Mouse (Mus musculus) neural tube, embryonic 11.5 days (tissue): ENCODE measurements at regions not wholly inside any gene's neighbourhood (a gene's known extent, or its start where the extent isn't known, plus 50 kb on each side); places are given as distances from the start of the nearest gene placed in this dataset.
A peak's percentile ranks its signal among the peaks of the same experiment; 100 is the strongest.

Source experiments
- ATAC-seq: fragments of 200-750 bp; cut with Nextera tagmentation; 2 replicates; pipeline ENCODE4 v1.8.0; 2017; ENCODE audit warnings: moderate number of reproducible peaks, mild to moderate bottlenecking, moderate TSS enrichment, moderate library complexity; ENCODE audit not compliant: insufficient read depth, low FRiP score, low TSS enrichment
- DNase-seq: peaks from one replicate; pipeline ENCODE4 v3.0.0-alpha.2; 2015; ENCODE audit warnings: low spot score
- H3K27ac ChIP-seq: fragments of 300-500 bp; sonication (generic); 2 replicates; pipeline ENCODE4 v1.5.1; 2014; ENCODE audit warnings: low read depth, mild to moderate bottlenecking, low read length
- H3K27me3 ChIP-seq: fragments of 300-500 bp; sonication (generic); 2 replicates; pipeline ENCODE4 v1.6.1; 2014; ENCODE audit warnings: mild to moderate bottlenecking, low read length, mixed read lengths; ENCODE audit not compliant: control insufficient read depth, insufficient read depth
- H3K36me3 ChIP-seq: fragments of 300-500 bp; sonication (generic); 2 replicates; pipeline ENCODE4 v1.6.1; 2014; ENCODE audit warnings: mild to moderate bottlenecking, low read length, moderate library complexity, mixed read lengths; ENCODE audit not compliant: control insufficient read depth, insufficient read depth
- H3K4me1 ChIP-seq: fragments of 300-500 bp; sonication (generic); 2 replicates; pipeline ENCODE4 v1.6.1; 2014; ENCODE audit warnings: low read length, mixed read lengths; ENCODE audit not compliant: control insufficient read depth, insufficient read depth
- H3K4me2 ChIP-seq: fragments of 300-500 bp; sonication (generic); 2 replicates; pipeline ENCODE4 v1.6.1; 2014; ENCODE audit warnings: low read depth, mild to moderate bottlenecking, moderate library complexity
- H3K4me3 ChIP-seq: fragments of 300-500 bp; sonication (generic); 2 replicates; pipeline ENCODE4 v1.5.1; 2014; ENCODE audit warnings: low read depth, low read length
- H3K9ac ChIP-seq: fragments of 300-500 bp; sonication (generic); 2 replicates; pipeline ENCODE4 v1.6.1; 2014; ENCODE audit warnings: mild to moderate bottlenecking, low read length
- H3K9me3 ChIP-seq: fragments of 300-500 bp; sonication (generic); 2 replicates; pipeline ENCODE4 v1.6.1; 2016; ENCODE audit warnings: low read length; ENCODE audit not compliant: control insufficient read depth
- WGBS: fragments of 180-500 bp; shearing (Covaris S2); extraction: QIAGEN DNeasy Blood & Tissue Kit; methylation state at CpG from one replicate; pipeline ENCODE4 v1.1.7; 2014; 5-methylcytosine and 5-hydroxymethylcytosine counted together

- no peak overlapping the region for H3K4me3 ChIP-seq
- ATAC-seq (no peak), DNase-seq (no peak)
- no peak overlapping the region for H3K4me2 ChIP-seq
- H3K4me1 ChIP-seq: no peaks in the 10 kb centered on the region
- no peaks in the 10 kb centered on the region for H3K9me3 ChIP-seq
- no peak overlapping the region for H3K27ac ChIP-seq
- no peaks in the 10 kb centered on the region for H3K27me3 ChIP-seq
- WGBS: 83% methylated on average over 3 of the region's 3 CpGs
- no peaks in the 10 kb centered on the region for H3K36me3 ChIP-seq
- H3K9ac ChIP-seq: no peak overlapping the region
Observed at GRCm38 (mm10) chr1:137669849-137670248, 505.7 kb downstream of the Ptprc start.

DNA sequence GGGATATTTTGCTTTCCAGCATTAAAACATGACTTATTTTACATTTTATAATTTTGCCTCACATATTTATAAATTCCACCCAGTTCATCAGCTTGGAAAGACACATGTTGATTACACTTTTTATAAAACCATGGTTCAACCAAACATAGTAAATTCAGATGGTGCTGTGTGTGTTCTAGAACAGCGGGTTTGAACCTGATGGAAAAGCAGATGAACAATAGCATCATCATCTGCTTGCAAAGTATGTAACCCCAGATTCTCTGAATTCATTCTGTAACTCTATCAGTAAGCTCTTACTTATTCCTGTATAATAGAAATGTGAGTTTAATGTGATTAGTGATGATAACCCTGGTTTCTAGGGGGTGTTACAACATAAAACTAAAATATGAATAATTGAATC lies 517.4 kb downstream of the Ptprc start:
- Histone ChIP-seq H3K4me2 (no peak overlapping the region), H3K9ac (no peak overlapping the region), H3K36me3 (no peaks in the 10 kb centered on the region), H3K27ac (no peak overlapping the region), H3K4me3 (no peak overlapping the region), H3K4me1 (no peaks in the 10 kb centered on the region; the same call in 1 of the 2 replicates), H3K9me3 (no peaks in the 10 kb centered on the region), H3K27me3 (no peaks in the 10 kb centered on the region)
- DNase-seq: no peak
- ATAC-seq: no peak
- 88% methylated on average over 1 of the region's 1 CpGs for WGBS

DNA sequence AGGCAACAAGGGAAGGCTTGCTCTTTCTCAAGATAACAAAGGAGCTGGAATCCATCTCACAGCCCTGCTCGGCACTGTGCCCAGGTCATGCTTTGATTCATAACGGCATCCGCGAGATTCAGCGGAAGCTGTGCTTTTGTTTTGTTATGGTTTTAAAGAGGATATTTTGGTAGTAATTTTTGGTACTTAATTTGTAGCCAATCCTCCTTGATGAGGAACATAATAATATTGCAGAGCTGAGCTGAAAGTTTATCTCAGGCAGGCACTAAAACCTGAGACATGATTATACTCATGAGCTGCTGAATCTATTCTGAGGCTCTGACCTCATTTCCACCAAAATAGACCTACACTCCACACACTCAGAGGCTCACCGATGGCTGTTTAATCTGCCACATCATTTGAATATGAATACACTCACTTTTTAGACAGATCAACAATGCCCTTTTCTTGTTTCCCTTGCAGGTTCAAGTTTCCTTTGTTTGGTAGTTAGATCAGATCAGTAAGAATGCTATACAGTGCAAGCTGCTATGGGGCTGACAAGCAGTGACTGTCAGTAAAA lies 518.5 kb downstream of the Ptprc start:
- H3K4me2 ChIP-seq: peak overlapping the region; percentile 5; the same call in 1 of the 2 replicates
- no peak overlapping the region for H3K4me3 ChIP-seq
- H3K27ac ChIP-seq: peak overlapping the region; percentile 9; the same call in 1 of the 2 replicates
- H3K9ac ChIP-seq: 0 out of 2 replicates have a peak overlapping the region, but pooled peaks have one; percentile 1
- no peaks in the 10 kb centered on the region for H3K36me3 ChIP-seq
- whole genome bisulfite sequencing: 32% methylated on average over 6 of the region's 6 CpGs
- ATAC-seq (peak; percentile 80), DNase-seq (peak; percentile 44)
- no peaks in the 10 kb centered on the region; the same call in 1 of the 2 replicates for H3K4me1 ChIP-seq
- no peaks in the 10 kb centered on the region for H3K9me3 ChIP-seq
- H3K27me3 ChIP-seq: no peaks in the 10 kb centered on the region

- Histone ChIP-seq H3K4me3 (no peak overlapping the region), H3K36me3 (no peaks in the 10 kb centered on the region), H3K4me1 (no peaks in the 10 kb centered on the region; the same call in 1 of the 2 replicates), H3K9me3 (no peaks in the 10 kb centered on the region), H3K27ac (no peak overlapping the region), H3K27me3 (no peaks in the 10 kb centered on the region), H3K4me2 (no peak overlapping the region), H3K9ac (no peak overlapping the region)
- no peak for DNase-seq
- no peak for ATAC-seq
- WGBS: 68% methylated on average over 4 of the region's 4 CpGs
Observed at GRCm38 (mm10) chr1:137654171-137654570, 521.3 kb downstream of the Ptprc start.

DNA sequence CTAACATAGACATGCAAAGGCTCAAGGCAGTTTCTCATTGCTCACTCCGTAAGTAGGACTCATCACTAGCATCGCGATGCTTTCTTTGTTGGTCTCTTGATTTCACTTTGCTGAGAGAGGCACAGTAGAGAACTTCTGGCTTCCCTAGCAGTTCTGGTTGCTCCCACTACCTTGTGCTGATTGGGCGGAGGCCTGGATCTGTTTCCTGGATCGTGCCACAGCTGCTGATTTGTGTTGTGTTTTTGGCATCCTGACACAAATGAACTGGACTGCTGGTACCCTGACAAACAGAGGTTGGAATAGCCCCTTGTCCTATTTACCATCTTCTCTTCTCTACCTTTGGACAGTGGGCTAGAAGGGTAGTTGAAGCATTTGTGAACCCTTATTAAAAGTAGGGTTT lies 522.0 kb downstream of the Ptprc start:
- Histone ChIP-seq H3K4me3 (no peak overlapping the region), H3K9me3 (no peaks in the 10 kb centered on the region), H3K4me1 (no peaks in the 10 kb centered on the region; the same call in 1 of the 2 replicates)

GRCm38 (mm10) chr1:137650629-137651028 lies 524.9 kb downstream of the Ptprc start:
- H3K27ac ChIP-seq: no peak overlapping the region
- ATAC-seq (no peak), DNase-seq (no peak)
- no peak overlapping the region for H3K9ac ChIP-seq
- H3K9me3 ChIP-seq: no peaks in the 10 kb centered on the region
- H3K36me3 ChIP-seq: no peaks in the 10 kb centered on the region
- no peaks in the 10 kb centered on the region for H3K4me1 ChIP-seq
- H3K4me2 ChIP-seq: no peak overlapping the region
- no peak overlapping the region for H3K4me3 ChIP-seq
- no peaks in the 10 kb centered on the region for H3K27me3 ChIP-seq
- WGBS: 58% methylated on average over 3 of the region's 3 CpGs

More for the DNA sequence above, 522.0 kb downstream of the Ptprc start:
- H3K4me2 ChIP-seq: no peak overlapping the region
- ATAC-seq (no peak), DNase-seq (no peak)
- H3K36me3 ChIP-seq: no peaks in the 10 kb centered on the region
- no peak overlapping the region for H3K27ac ChIP-seq
- H3K9ac ChIP-seq: no peak overlapping the region
- WGBS: 87% methylated on average over 5 of the region's 5 CpGs
- no peaks in the 10 kb centered on the region for H3K27me3 ChIP-seq

GRCm38 (mm10) chr1:137650082-137650481 lies 525.4 kb downstream of the Ptprc start:
- H3K9ac ChIP-seq: no peak overlapping the region
- H3K27ac ChIP-seq: no peak overlapping the region
- DNase-seq: no peak
- no peak overlapping the region for H3K4me3 ChIP-seq
- no peaks in the 10 kb centered on the region for H3K9me3 ChIP-seq
- H3K4me2 ChIP-seq: no peak overlapping the region
- H3K27me3 ChIP-seq: no peaks in the 10 kb centered on the region
- ATAC-seq: no peak
- H3K4me1 ChIP-seq: no peaks in the 10 kb centered on the region
- 24% methylated on average over 2 of the region's 2 CpGs for WGBS
- H3K36me3 ChIP-seq: no peaks in the 10 kb centered on the region

- H3K36me3 ChIP-seq: no peaks in the 10 kb centered on the region
- H3K27me3 ChIP-seq: no peaks in the 10 kb centered on the region
- H3K4me3 ChIP-seq: no peak overlapping the region
- no peak overlapping the region for H3K9ac ChIP-seq
- DNase-seq (no peak), ATAC-seq (no peak)
- WGBS: 68% methylated on average over 1 of the region's 1 CpGs
- H3K9me3 ChIP-seq: no peaks in the 10 kb centered on the region
- H3K4me1 ChIP-seq: no peaks in the 10 kb centered on the region
- H3K4me2 ChIP-seq: no peak overlapping the region
- H3K27ac ChIP-seq: no peak overlapping the region
Observed at GRCm38 (mm10) chr1:137648832-137649231, 526.7 kb downstream of the Ptprc start.

DNA sequence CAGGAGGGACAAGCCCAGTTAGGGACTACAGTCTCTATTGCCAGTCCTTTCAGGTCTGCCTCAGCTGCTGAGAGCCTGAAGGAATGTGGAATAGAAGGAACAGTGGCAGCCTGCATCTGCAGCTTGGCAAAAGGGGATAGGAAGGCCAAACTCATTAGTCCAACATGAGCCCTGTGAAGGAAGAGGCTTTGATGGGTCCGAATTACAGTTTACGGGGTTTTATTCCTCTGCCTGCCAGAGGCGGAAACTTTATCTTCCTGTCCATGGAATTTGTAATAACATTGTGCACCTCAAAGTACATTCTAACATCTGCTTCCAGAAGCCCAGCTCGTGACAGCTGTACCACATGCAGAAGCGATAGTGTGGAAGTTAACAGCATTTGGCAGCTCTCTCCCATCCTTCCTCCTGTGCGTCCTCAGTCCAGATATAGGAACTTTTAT lies 530.9 kb downstream of the Ptprc start:
- no peaks in the 10 kb centered on the region for H3K9me3 ChIP-seq
- no peak overlapping the region for H3K4me2 ChIP-seq
- no peak overlapping the region for H3K9ac ChIP-seq
- H3K4me1 ChIP-seq: peaks cover 2% of the 10 kb centered on the region; the same call in 1 of the 2 replicates
- no peak overlapping the region for H3K4me3 ChIP-seq
- 69% methylated on average over 6 of the region's 6 CpGs for WGBS
- no peak overlapping the region for H3K27ac ChIP-seq
- H3K27me3 ChIP-seq: no peaks in the 10 kb centered on the region
- ATAC-seq (no peak), DNase-seq (no peak)
- no peaks in the 10 kb centered on the region for H3K36me3 ChIP-seq
